Mouse (Mus musculus) kidney, postnatal 4 days (tissue): ENCODE results near the gene Cdc37.

Experiments
- DNase-seq, 2 experiments: peaks; one replicate each; pipeline ENCODE4 v3.0.0; 2021; ENCODE audit warnings: mixed read lengths in 2 of 2

The Cdc37 gene

DNA sequence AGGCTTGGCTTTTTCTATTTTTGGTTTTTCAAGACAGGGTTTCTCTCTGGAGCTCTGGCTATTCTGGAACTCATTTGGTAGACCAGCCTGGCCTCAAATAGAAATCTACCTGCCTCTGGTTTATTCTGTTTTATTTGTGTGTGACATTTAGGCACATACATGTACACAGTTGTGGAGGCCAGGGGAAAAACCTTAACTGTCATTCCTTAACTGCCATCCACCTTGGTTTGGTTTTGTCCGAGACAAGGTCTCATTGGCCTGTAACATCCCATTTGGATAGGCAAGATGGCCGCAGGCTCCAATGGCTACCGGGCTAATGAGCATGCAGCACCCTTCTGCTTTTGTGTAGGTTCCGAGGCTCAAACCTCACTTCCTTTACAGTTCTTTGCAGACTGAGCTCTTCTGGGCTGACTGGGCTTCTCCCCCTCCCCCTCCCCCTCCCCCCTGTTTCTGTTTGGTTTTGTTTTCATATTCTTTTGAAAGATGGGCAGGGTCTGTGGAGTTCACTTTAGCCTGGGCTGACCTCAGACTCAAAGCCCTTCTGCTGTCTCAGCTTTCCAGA is 14.4 kb downstream of the Cdc37 start:
- DNase-seq: no peak

- no peak for DNase-seq
Measured at GRCm38 (mm10) chr9:21134595-21135328, 15.0 kb downstream of the Cdc37 start.

- DNase-seq: no peak
Measured at GRCm38 (mm10) chr9:21133064-21133707, 16.6 kb downstream of the Cdc37 start.

GRCm38 (mm10) chr9:21132102-21132775 is 17.5 kb downstream of the Cdc37 start:
- peak; percentile 20 to 35 for DNase-seq

- peak; percentile 91 to 95 for DNase-seq
Measured at GRCm38 (mm10) chr9:21131059-21131956, 18.5 kb downstream of the Cdc37 start, which contains the start of gene Tyk2. Gene Tyk2, minus strand, starts transcription at chr9:21131243.

DNA sequence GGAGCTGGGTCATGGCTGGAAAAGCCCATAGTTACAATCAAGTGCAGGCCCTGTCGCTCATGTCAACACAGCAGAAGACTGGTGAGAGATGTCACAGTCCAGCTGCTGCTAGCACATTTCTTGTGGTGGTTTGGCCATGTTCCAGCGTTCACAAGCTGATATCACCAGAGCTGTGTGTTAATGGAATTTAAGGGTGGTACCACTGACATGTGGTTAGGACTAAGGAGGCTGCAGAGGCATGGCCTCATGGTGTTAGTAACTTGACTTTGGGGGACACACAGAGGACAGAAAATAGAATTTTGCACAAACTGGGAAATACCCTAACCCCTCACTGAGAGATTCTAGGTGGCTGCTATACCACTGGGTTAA is 23.5 kb downstream of the Cdc37 start:
- DNase-seq: no peak

DNA sequence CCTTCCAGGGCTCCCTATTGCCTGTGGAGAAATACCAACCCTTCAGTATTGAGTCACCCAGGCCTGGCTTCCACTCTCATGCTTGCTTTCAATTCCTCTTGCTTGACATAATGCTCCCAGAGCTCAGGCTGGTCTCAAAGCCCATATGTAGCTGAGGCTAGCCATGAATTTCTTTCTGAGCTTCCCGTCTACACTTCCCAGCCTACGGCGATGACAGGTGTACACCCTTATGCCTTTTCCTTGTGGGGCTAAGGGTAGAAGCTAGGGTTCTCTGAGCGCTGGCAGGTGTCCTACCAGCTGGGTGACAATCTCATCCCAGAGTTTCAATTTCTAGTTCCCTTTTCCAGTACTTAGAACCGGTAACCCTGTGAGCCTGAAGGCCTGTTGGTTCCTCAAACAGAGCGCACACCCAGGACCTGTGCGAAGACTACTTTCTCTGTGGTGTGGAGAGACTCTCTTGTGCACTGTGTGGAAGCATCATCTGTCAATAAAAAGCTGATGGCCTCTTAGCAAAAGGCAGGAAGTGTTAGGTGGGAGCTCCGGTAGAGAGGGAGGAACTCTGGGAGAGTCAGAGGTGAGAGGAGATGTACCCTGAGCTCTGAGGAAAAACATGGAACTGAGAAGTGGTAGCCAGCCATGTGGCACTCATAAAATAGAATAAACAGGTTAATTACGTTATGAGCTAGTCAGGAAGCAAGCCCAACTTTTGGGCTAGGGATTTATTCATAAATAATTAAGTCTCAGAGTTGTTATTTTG is 24.1 kb downstream of the Cdc37 start:
- no peak for DNase-seq

GRCm38 (mm10) chr9:21124837-21125236 is 24.9 kb downstream of the Cdc37 start:
- no peak for DNase-seq

GRCm38 (mm10) chr9:21121483-21121882 is 28.3 kb downstream of the Cdc37 start:
- peak in 1 of 2 experiments; percentile 31 for DNase-seq

DNA sequence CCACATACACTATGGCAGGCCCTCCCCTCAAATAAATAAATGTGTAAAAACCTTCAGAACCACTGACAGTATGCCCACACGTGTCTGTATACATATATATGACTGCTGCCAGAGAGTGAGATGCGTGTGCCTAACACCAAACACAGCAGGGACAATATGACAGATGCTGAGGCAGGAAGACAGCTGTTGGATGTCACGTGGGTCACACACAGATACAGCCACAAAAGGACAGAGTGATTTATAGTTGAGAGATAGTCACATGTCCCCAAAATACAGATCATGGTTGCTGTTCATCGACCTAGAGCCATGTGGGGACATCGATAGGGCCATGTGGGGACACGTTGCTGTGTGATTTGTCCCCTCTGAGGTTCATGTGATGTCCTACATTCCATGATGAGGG is 32.7 kb downstream of the Cdc37 start:
- DNase-seq: no peak

GRCm38 (mm10) chr9:21115105-21115504 is 34.7 kb downstream of the Cdc37 start:
- no peak for DNase-seq

- no peak for DNase-seq
Measured at GRCm38 (mm10) chr9:21114190-21114589, 35.6 kb downstream of the Cdc37 start.

DNA sequence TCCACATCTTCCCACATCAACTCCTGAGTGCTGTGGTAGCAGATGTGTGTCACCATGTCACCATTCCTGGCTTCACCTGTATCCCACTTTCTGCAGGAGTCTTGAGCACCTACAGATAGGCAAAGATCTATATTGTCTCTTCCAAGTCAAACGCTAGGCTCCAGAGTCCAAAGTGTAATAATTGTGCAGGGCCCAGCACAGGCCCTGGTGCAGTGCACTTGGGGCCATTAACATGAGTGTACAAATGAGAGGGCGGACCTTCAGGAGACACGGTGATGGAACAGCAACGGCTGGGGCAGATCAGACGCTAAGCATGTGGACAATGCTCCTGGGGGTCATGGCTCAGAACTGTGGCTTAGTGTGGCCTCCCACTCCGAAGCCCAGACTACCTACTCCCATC is 36.0 kb downstream of the Cdc37 start:
- DNase-seq: no peak

GRCm38 (mm10) chr9:21107607-21108237 is 42.1 kb downstream of the Cdc37 start:
- no peak for DNase-seq

DNA sequence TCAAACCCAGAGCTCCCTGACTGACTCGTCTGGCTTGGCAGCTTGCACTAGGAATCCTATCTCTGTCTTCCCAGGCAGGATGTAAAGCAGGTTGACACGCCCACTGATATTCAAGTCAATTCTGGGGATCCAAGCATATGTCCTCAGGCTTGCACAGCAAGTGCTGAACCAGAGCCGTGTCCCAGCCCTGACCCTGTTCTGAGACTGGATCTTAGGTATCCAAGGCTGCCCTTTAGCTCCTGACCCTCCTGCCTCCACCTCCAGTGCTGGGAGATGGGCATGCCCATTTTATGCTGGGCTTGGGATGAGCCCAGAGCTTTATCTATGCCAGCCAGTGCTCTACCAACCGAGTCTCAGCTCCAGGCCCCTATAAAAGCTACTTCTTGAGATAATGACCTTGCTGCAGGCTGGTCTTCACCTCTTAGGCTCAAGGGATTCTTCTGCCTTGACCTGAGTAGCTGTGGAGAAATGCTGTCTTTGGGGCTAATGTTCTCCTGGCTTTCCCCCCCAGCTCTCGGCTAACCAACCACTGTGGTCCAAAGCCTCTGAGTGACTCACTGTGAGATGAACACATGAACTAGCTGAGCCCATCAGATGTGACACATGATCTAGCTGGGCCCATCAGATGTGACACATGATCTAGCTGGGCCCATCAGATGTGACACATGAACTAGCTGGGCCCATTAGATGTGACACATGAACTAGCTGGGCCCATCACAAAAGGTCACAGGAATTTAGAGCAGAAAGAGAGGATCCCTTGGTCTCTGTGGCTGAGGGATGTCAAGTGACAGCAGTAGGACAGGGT is 43.8 kb downstream of the Cdc37 start:
- no peak for DNase-seq

DNA sequence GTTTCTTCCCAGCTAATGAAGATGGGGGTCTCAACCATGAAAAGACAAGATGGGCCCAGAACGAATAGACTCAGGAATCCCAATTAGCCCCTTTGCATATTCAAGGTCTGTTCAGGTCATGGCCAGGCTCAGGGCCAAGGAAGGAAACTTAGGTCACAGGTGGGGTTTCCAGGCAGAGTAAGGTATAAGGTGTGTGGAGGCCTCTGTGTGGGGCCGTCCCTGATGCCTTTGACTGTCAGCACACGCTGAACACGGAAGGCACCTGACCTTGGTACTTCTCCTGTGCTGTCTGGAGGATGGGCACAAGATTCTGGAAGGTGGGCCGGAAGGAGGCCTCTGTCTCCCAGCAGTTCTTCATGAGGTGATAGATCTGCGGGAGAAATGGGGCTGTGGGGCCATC is 45.0 kb downstream of the Cdc37 start:
- DNase-seq: no peak

DNA sequence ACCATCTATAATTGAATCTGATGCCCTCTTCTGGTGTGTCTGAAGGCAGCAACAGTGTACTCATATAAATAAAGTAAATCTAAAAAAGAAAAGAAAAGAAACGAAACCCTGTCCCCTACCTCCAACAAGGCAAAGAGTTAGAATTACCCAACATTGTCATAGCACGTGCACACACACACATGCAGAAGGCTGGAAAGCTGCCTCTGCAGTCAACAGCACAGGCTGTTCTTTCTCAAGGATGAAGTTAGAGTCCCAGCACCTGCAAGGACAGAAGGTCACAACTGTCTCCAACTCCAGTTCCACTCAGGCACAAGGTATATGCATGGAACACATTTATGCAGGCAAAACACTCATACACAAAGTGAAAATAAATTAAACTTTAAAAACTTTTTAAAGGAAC is 47.7 kb downstream of the Cdc37 start:
- no peak for DNase-seq

DNA sequence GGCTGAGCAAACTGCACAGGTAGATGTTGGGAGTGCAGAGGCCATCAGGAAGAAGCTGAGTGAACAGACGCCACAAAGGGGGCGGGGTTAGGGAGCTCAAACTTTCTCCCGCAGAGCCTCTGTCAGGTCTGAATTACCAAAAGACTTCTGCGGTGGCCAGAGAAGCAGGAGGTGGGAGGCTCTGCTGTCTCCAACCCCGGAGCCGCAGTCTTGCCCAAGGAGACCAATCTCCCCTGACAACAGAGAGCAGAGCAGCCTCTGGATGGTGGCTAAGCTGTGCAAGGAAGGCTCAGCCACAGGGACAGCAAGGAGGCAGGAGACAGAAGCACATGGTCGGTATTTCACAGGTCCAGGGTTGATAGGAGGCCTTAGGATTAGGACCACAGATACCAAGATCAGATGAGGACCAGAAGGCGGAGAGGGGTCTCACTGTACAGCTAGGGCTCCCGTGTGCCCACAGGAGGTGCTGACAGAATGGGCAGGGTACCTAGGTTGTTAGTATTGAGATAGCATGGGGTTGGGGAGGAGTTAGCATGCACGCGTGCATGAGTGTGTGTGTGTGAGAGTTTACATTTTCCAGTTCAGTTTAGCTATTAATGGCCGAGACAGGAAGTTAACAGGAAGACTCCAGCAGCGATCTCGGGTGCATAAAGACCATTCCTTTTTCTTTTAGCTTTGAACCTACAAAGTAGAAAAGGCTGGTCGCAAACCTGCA is 49.2 kb downstream of the Cdc37 start:
- no peak for DNase-seq

DNA sequence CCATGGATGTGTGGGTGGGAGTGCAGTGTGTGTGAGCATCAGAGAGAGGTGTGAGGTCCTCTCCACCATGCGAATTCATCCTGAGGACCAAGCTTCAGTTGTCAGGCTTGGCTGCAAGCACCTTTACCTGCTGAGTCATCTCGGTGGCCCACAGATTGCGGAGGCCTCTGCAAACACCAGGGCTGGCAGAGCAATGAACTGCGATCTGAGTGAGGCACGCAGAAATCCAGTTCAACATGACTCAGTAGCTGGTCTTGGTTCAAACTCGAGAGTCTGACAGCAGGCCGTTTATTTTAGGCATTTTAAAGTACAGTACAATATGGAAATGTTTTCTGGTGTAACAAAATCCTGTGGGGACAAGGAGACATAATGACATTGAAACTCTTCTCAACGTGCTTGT is 52.0 kb downstream of the Cdc37 start:
- DNase-seq: no peak

DNA sequence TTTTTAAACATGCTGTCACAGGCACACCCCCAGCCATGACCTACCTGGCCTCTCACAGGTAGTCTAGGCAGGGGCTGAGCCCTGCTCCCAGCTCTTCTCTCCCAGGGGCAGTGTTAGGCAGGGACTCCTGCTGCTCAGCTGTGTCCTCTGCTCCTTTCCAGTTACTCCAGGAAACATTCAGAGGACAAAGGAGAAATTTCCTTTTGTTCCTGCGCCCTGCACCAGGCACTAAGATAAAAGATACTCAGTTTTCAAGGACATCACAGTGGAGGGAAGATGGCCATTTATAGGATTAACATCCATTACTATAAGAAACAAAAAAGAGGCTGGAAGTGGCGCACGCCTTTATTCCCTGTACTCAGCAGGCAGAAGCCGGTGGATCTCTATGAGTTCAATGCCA is 53.8 kb downstream of the Cdc37 start:
- no peak for DNase-seq
